Mouse (Mus musculus): ENCODE measurements around the gene Zbtb43.

GRCm38 (mm10) chr2:33412111-33412510 lies 56.2 kb downstream of the Zbtb43 start:
- TF ChIP-seq CTCF (IDR thresholded peaks at IDR 0.05) (no peak), EP300 (IDR thresholded peaks at IDR 0.05; ENCODE audit: insufficient read depth, low read depth, low read length) (no peak)

Measured in heart, adult 2 months (tissue).